Mouse (Mus musculus) frontal cortex, postnatal 25 days (tissue): Measurements from ENCODE around the gene Cfp.

Source experiments
- DNase-seq, 2 experiments: peaks; one replicate each; pipeline ENCODE4 v3.0.0; 2022; ENCODE audit warnings: low spot score in 2 of 2

The Cfp gene

DNA sequence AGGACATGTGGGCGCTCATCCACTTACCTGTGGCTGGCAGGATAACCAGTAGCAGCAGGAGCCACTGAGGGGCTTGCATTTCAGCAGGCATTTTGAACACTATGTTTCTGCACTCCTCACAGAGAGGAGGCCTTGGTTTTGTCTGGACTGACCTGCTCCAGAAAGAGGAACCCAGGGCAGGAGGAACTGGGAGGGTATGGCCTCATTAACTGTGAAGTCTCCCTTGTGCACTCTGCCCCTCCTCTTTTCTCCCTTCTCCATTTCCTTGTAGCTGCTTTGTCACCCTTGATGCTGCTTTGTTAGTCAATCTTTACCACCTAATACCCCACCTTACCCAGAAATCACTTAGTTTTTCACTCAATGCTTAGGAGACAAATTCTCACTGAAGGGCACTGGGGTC, at the start of gene Cfp:
Gene Cfp (minus strand): TSS at position 192 of the 400 bp plus-strand sequence.
- no peak for DNase-seq

DNA sequence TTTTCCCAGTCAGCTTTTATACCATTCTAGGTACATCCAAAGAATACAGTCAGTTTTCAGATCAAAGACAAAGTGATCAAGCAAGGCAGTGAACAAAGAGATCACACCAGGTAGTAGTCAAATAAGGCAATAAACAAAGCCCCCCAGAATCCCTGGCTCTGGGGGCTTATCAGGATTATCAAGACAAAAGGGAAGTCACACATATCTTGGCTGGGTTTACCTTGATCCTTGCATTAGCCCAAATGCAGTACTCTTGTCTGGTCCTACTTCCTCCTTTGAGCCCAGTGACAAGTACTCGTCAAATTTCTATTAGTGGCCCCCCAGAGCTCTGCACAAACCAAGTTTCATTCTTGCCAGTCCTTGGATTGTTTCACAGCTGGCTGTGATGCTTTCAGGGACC, 49.5 kb upstream of the Cfp start:
- no peak for DNase-seq

DNA sequence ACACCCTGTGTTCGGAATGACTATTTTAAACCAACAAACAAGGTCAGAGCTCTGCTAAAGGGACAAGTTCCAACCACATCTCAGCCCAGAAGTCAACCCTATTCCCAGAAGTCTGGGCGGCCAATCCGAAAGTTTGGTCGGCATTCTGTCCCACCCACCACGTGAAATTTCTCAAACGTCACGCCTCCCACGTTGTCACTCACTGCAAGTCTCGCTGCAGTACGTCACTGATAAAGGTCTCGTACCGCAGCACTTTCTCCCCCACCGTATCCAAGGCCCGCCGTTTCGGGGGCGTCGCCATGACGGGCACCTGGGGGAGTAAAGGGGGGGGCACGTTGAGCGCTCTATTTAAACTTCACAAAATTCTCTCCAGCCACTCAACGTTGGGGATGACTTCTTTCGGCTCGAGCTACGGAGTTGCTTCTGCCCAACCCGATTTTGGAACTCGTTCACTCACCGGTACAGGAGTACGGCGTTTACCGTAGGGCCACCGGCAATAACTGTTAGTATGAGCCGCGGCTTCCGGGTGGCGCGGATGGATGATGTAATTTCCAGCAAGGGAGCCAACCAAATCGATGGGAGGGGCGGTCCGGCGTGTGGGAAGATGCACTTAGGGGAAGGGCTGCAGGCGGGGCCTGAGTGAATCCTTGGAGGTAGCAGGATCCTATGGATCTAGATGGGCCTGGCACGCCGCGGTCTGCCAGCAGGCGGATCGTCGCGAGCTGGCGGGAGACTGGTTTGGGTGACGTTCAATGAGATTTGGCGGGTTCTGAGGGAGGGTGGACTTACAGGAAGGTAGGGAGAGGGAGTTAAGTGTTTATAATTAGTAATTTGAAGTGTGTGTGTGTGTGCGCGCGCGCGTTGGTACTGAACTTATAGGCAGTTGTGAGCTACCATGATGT, 30.4 kb upstream of the Cfp start, which contains the start of gene Uxt:
Gene Uxt (minus strand): TSS at position 541 of the 902 bp plus-strand sequence.
- DNase-seq = peak; percentile 59 to 78

DNA sequence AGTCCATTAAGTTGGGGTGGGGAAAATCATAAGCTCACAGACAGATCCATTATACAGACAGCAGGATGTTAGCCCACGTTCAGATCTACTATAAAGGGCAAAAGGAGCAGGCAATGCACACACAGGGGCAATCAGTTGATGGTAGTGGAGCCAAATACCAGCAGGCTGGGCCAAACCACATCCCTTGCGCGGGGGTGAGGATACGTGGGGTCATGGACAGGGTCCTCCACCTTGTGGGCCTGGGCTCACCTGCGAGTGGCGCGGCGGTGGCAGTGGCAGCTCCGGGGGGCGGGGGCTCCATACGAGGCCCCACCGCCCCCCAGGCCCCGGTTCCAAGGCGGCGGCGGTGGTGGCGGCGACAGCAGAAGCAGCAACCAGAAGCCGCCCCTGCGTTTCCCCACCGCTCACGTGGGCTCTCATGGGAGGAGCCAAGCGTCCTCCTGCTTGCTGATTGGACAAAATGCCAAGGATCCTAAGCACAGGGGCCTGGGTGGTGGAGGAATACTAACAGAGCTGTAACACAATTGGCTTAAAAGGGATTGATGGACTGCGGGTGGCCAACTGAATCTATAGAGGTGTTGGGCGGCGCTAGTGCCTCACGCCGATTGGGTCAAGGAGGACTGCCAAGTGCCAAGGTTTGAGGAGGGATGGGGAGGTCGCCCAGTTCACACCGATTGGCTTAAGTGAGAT, 19.0 kb upstream of the Cfp start, which contains the start of gene Elk1:
Gene Elk1 (minus strand): TSS at position 418 of the 690 bp plus-strand sequence.
- peak; percentile 54 to 63 for DNase-seq

DNA sequence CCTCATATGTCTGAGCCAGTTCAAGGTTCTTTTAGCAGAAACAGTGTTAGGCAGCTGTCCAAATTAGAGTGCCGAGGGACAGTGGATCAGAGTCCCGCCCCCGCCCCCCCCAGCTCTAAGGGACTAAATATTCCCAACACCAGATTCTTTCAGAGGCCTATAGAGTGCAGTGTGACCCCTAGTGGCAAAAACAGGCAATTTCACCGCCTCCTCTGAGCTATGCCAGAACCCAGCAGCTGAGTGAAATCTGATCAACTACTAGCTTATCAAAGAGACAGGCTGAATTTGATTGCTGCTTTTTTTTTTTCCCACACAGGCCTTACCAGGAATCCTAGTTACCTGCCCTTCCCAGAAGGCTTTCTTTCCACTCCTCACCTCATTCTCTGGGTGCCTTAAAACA, 14.7 kb upstream of the Cfp start:
- DNase-seq = peak; percentile 31 to 46

DNA sequence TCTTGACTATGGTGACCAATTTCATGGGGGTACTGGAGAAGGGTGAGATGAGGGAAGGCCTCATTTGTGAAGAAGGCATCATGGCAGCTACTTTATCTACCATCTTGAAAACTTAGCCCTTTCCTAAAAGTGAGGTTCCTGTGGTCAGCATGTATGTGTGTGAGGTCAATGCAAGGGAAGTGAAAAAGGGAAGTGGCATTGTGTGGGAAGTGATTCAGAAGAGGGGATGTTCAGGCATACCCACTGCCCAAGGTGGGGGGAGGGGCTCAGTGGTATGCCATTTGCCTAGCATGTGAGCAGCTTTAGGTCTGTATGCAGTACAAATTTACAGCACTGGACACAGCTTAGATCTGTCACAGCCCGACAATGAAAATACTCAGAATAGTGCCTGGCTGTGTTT, 608 bp upstream of the Cfp start:
- DNase-seq = no peak

DNA sequence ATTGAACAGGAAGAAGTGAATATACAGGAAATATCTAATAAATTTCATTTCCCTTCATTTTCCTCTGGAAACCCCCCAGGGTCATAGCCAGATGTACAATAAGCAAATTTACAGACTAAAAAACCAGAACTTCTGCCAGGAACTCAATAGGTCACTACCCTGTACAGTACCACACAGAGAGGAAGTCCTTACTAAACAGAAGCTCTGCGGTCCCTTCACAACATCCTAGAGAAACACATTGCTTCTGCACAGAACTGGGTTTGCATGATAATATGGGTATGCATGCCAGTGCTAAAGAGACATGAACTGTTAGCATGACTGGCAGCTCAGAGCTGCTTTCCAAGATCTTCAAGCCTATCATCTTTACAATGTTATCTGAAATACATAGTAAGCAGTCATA, 1.5 kb downstream of the Cfp start:
- no peak for DNase-seq

DNA sequence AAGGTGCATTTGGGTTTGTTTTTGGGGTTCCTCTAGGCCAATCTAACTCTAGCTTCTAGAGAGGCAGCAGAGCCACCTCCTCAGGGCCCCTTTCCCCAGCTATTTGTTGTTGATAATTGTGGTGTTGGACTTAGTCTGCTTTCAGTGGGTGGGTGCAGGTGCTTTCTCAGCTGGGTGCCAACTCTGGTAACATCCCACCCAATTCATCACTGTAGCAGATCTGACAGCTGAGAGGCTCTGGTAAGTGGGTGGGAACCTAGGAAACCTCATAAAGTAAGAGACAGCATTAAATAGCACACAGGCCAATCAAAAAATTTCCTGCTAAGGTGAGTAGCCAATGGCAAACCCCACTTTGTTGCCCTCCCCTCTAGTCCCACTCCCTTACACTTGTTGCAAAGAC, 6.4 kb downstream of the Cfp start:
- DNase-seq = no peak

DNA sequence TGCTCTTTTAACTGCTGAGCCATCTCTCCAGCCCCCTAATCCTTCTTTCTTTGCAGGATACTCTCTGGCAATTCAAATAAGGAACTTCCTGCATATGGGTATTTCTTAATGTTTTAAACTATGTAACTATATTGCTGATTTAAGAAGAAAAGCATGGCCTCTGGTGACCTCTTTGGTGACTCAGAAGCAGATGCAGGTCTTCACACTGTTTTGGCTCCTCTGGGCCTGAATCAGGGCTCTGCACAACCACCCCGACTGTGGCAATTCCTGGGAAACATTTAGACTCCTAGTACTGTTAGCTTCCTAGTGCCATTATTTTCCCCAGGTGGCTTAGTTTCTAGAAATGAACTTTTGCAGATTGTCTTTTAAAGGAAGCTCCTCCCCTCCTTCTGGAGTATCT, 7.8 kb downstream of the Cfp start:
- DNase-seq = no peak

DNA sequence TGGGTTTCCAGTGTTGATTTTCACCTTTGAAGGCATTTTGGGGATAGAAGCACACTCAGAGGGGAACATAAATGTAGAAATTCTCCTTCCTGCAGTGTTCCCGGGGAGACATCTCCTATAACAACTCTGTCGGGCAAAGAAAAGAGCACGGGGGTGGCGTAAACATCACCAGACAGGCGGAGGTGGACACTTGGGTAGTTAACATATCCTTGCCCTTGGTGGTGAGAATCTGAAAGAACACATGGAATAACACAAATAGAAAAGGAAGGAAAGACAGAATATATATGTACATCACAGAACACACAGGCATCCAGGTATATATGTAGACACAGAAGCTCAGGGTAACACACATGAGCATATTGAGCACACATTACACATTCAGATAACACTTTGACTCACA, 10.0 kb downstream of the Cfp start:
- no peak for DNase-seq

DNA sequence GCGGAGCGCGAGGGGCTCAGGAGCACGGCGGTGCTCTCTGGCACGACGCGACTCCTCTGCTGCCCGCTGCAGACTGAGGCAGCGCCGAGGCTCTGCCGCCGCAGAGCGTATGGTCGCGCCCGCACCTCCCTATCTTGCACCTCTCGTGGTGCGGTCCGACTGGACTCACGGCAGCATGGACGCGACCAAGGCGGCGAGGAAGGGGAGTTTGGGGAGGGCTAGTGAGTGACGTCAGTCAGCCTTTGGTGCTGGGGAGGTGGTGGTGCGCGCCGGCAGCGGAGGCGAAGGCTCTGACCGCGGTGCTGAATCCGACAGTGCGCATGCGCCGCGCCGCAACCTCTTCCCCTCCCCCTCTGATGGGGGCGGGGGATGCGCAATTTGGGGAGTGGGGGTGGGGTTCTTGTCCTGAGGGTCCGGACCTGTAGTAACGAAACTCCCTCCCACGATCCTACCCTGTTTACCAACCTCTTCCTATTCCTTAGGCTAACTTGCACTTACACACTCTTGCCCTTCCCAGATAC, 10.5 kb downstream of the Cfp start, which contains the start of gene Syn1:
Gene Syn1 (minus strand): TSS at position 161 of the 521 bp plus-strand sequence.
- peak; percentile 45 to 66 for DNase-seq

DNA sequence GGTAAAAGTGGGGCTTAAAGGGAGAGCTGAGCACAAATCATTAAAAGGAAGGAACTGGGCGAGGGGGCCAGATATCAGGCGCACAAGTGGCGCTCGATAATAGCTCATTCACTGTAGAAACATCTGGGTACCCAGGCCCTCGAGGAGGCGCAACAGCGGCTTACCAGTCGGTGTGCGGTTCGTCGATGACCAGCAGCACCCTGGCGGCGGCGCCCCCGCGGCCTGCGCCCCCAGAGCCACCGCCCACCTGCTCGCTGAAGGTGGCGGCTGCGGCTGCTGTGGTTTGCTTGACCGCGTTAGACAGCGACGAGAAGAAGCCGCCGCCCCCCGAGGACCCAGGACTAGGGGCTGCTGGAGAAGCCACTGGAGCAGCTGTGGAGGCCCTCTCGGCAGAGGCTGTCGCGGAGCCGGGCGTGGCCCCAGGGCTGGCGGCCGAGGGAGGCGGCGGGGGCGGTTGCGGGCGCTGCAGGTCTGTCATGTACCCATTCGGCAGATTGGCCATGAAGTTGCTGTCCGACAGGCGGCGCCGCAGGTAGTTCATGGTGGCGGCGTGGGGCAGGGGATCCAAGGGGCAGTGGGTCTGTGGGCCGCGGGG, 11.0 kb downstream of the Cfp start:
- peak in 1 of 2 experiments; percentile 11 for DNase-seq

DNA sequence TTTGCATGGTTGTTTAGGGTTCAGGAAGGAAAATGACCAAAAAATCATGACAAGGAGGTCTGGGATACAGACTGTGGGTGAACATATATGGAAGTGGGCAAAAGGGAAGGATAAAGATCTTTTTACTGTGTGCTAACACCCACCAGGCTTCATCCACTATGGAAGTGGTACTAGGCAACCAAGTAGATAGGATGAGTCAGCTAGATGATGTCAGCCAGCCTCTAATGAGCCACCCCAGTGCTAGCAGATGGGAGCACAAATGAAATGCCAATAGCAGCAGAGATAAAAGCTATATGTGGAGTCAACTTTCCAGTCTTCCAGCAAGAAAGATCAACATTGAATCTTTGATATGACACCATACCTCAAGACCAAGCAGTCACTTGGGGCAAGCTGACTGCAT, 16.3 kb downstream of the Cfp start:
- DNase-seq = no peak

DNA sequence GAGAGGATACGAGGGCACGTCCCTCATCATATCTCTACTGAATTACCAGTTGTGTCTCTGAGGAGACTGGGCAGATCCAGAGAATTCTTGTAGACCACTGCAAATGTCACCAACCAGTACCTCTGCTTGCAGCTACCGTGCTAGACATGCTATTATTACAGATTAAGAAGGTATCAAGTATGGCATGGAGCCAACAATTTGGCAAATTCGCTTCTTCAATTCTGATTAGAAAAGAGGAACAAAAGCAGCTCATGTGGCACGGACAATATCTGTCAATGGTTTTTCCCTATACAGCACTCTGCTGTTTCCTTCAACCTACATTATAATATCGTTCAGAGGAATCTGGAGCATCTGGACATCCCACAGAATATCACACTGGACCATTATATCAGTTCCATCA, 17.6 kb downstream of the Cfp start:
- DNase-seq = no peak

DNA sequence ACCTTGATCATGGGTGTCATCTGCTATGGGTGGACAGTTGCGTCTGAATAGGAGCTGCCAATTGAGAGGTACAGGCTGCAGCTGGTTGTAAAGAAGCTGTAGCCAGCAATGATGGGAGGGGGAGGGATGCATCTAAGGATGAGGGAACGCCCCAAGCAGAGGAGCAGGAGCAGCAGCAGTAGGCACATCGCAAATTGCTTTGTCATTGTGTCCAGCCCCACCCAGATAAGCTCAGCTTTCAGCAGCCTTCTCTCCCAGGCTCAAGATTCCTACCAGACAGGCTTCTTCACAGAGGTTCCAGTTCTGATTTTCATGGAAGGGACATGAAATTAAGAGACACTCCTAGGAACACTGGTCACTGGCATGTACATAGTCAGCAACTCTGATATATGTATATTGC, 21.3 kb downstream of the Cfp start:
- DNase-seq = no peak
